Mouse (Mus musculus) liver, adult 2 months (tissue): Measurements from ENCODE around the gene Car10.

ENCODE experiments used
- CTCF ChIP-seq: fragments of 200-500 bp; IDR thresholded peaks from 2 replicates; pipeline ENCODE4 v1.5.1; 2011; ENCODE audit warnings: low read depth, low read length, control low read depth
- POLR2A ChIP-seq: fragments of 200-500 bp; IDR thresholded peaks from 2 replicates; pipeline ENCODE4 v1.6.1; 2011; ENCODE audit warnings: low read length, control low read depth; ENCODE audit not compliant: insufficient read depth; ENCODE audit errors: extremely low read depth

- TF ChIP-seq POLR2A (no peak), CTCF (no peak)
Measured at GRCm38 (mm10) chr11:93141727-93142126, 43.9 kb downstream of the Car10 start.
